Mouse (Mus musculus) kidney, adult 2 months (tissue): ENCODE data around the gene Vwce.

Source experiments
- CTCF ChIP-seq: fragments of 200-500 bp; conservative IDR thresholded peaks from 2 replicates; pipeline ENCODE4 v1.5.1; 2011; ENCODE audit warnings: low read depth, mild to moderate bottlenecking, control low read depth, low read length, moderate library complexity, mixed read lengths; ENCODE audit not compliant: insufficient read depth, insufficient read length
- POLR2A ChIP-seq: fragments of 200-500 bp; IDR thresholded peaks from one replicate; pipeline ENCODE4 v1.6.1; 2011; ENCODE audit warnings: low read depth, low read length, control low read depth

DNA sequence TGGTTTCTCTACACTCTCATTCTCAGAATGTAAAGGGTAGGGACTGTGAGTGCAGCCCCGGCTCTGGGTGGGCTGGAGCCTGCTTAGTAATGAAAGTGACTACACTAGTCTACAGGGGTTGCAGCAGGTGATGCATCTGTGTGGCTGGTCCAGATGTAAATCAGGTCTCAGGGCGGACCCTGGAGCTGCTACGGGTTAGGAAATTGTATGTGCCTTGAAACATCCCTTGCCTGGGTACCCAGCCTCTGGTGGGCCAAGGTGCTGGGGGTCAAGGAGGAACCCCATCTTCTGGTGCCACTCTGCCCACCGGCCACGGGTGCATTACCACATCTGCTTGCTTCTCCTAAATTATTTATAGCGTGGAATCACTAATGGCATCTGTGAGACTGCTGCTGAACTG is 80.2 kb downstream of the Vwce start:
- TF ChIP-seq POLR2A (no peak), CTCF (no peak)
